Mouse (Mus musculus) erythroblast, adult 5-6 weeks (primary cell): ENCODE data around the gene Smn1. TPM values are rescaled to one million over a fixed set of nuclear protein-coding genes. Genes with fewer than 3 reads are reported as not detected.
A peak's percentile ranks its signal among the peaks of the same experiment; 100 is the strongest.
"Not testable (repeated sequence)": the region's sequence is repeated elsewhere in the genome, so short reads cannot be mapped to it uniquely, and the experiment has no call there.

Experiments
- ATAC-seq: replicated peaks from 2 replicates; pipeline ENCODE4 v1.8.0; 2016; ENCODE audit warnings: moderate number of reproducible peaks, mild to moderate bottlenecking, moderate TSS enrichment, inconsistent platforms; ENCODE audit not compliant: poor library complexity, low FRiP score, severe bottlenecking
- total RNA-seq, 2 experiments: library from RNA; stranded (forward) in 1 of 2; stranded (reverse) in 1 of 2; fragments of 150-400 nt in 1 of 2; fragments of 200-764, 138-1000 nt in 1 of 2; gene quantifications; 2 replicates each; pipeline versions ENCODE4 v1.2.3 to v1.2.4; 2015 to 2017; ENCODE audit warnings: low replicate concordance in 2 of 2

The Smn1 gene
- total RNA-seq (2015; ENCODE audit: low replicate concordance) (15.9 and 19.4 TPM in 2 replicates), total RNA-seq (2017; ENCODE audit: low replicate concordance) (7.8 and 14.7 TPM in 2 replicates)

GRCm38 (mm10) chr13:100124423-100125257 is at the start of gene Smn1:
TSS of gene Smn1 (plus strand) at chr13:100124852.
- ATAC-seq = peak; percentile 99

- ATAC-seq = no peak
Observed at GRCm38 (mm10) chr13:100098808-100099207, 25.8 kb upstream of the Smn1 start.

GRCm38 (mm10) chr13:100103052-100103658 is 21.5 kb upstream of the Smn1 start:
- peak; percentile 40 for ATAC-seq

- peak; percentile 91 for ATAC-seq
Observed at GRCm38 (mm10) chr13:100103748-100104254, 20.9 kb upstream of the Smn1 start, which contains the start of gene Bdp1. TSS of gene Bdp1 (minus strand) at chr13:100104070.

GRCm38 (mm10) chr13:100107652-100108472 is 16.8 kb upstream of the Smn1 start, which contains the start of gene Serf1:
TSS of gene Serf1 (plus strand) at chr13:100108012.
- no peak for ATAC-seq

- no peak for ATAC-seq
Observed at GRCm38 (mm10) chr13:100112218-100112972, 12.3 kb upstream of the Smn1 start.

- ATAC-seq = no peak
Observed at GRCm38 (mm10) chr13:100123970-100124369, 682 bp upstream of the Smn1 start.

- no peak for ATAC-seq
Observed at GRCm38 (mm10) chr13:100125258-100125643, 599 bp downstream of the Smn1 start.

- no peak for ATAC-seq
Observed at GRCm38 (mm10) chr13:100141646-100142314, 17.1 kb downstream of the Smn1 start.

- no peak for ATAC-seq
Observed at GRCm38 (mm10) chr13:100152659-100153058, 28.0 kb downstream of the Smn1 start.

- ATAC-seq = no peak
Observed at GRCm38 (mm10) chr13:100156624-100157023, 32.0 kb downstream of the Smn1 start.

GRCm38 (mm10) chr13:100161171-100161870 is 36.7 kb downstream of the Smn1 start:
- ATAC-seq = not testable (repeated sequence)

GRCm38 (mm10) chr13:100162467-100162866 is 37.8 kb downstream of the Smn1 start:
- not testable (repeated sequence) for ATAC-seq

- not testable (repeated sequence) for ATAC-seq
Observed at GRCm38 (mm10) chr13:100166378-100166777, 41.7 kb downstream of the Smn1 start.

- not testable (repeated sequence) for ATAC-seq
Observed at GRCm38 (mm10) chr13:100174360-100174759, 49.7 kb downstream of the Smn1 start.

- ATAC-seq = not testable (repeated sequence)
Observed at GRCm38 (mm10) chr13:100183111-100183510, 58.5 kb downstream of the Smn1 start.
